Mouse (Mus musculus) left cerebral cortex, adult 8-10 months (tissue): ENCODE measurements around the gene Jup. TPM values are rescaled to one million over a fixed set of nuclear protein-coding genes. Genes with fewer than 3 reads are reported as not detected.
"Not testable (repeated sequence)": the region's sequence is repeated elsewhere in the genome, so short reads cannot be mapped to it uniquely, and the experiment has no call there.

ENCODE experiments used
- DNase-seq, 2 experiments: peaks; one replicate each; pipeline ENCODE4 v3.0.0; 2022; ENCODE audit warnings: low spot score in 2 of 2
- total RNA-seq, 4 experiments: library from RNA; stranded (reverse); gene quantifications; 2 replicates each; pipeline ENCODE4 v1.2.4; 2022

The Jup gene
- total RNA-seq, 4 experiments from 2014 or later, result 54.1 to 58.4 (median 55.9) TPM

DNA sequence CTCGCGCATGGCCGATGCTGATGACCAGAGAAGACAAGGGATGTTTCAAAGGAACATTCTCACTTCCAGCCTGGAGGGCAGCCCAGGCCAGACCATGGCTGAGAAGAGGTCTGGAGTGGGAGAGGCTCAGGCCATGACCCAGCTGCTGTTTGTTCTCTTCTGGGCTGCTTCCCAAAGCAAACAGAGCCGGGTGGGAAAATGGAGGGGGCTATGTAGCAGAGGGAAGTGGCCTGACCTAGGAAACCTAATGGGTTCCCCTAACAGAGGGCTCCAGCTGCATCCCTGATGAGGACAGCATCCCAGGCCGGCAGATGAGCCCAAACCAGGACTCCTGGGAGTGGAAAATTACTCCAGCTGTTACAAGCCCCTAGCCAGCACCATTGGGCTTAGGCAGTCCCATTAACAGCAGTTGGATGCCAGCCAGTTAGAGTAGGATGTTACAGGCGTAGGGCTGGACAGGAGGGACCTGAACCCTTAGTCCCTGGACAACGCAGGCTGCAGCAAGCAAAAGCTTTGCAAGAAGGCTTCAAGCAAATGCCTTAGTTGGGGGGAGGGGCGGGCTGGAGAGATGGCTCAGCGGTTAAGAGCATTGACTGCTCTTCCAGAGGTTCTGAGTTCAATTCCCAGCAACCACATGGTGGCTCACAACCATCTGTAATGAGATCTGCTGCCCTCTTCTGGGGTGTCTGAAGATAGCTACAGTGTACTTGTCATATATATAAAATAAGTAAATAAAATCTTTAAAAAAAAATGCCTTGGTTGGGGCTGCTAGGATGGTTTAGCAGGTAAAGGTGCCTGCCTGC, 6.3 kb downstream of the Jup start:
- DNase-seq, result no peak

DNA sequence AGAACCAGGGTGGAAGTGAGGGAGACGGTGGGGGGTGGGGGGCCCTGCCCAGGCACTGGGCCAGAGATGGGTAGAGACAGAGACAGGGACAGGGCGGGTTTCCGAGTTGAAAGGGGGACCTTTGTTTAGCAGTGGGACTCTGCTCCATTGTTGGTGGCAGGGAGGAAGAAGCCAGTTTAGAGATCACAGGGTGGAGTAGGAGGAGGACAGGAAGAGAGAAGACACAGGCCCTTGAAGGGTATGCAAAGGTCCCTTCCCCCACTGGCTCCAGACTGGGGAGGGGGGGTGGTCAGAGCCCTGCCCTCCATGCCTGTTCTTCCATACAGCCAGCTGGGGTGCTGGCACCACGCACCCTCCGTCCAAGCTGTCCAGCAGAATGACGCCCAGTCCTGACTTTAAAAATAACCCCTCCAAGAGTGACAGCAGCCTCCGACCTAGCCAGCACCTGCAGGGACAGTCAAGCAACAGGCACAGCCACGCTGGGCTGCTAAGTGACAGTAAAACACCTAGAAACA, 7.6 kb downstream of the Jup start:
- DNase-seq, result no peak

DNA sequence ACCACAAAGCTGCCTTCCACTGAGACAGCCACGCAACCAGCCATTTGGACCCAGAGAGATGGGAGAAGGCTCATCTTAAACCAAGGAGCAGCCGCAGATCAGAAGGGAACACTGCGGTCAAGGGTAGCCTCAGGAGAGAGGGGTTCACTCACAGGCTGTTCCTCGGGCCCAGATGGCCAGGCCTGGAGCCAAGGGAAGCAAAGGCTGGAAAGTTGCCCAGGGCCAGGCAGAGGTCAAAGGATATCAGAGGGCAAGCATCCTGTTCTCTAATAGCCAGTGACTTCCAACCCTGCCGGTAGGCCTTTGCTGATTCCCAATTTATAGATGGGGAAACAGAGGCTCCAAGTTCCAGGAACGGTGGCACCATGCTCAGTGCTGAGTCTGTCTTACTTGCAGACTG, 9.0 kb downstream of the Jup start:
- DNase-seq, result no peak

GRCm38 (mm10) chr11:100387589-100388375, 9.8 kb downstream of the Jup start:
- DNase-seq, result peak in 1 of 2 experiments; percentile 55

- no peak for DNase-seq
Measured at GRCm38 (mm10) chr11:100387111-100387510, 10.5 kb downstream of the Jup start.

GRCm38 (mm10) chr11:100386586-100386985, 11.0 kb downstream of the Jup start:
- DNase-seq, result no peak

DNA sequence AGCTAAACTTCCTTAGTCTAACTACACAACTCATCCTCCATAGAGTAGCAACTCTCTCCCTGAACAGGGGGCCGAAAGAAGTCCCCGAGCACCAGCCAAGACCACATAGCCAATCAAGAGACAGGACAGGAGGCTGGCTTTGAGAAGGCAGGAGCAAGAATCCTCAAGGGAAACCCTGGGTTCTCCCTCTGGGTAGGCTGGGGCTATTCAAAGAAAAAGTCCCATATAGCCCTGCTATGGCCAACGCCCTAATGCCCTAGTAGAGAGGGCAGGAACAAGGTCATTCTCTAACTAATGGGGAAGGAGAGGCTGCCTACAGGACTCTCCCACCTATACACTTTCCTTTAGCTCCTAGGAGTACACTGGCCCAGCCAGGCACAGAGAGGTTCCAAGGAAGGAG, 12.5 kb downstream of the Jup start:
- DNase-seq, result no peak

GRCm38 (mm10) chr11:100382682-100383081, 14.9 kb downstream of the Jup start:
- no peak for DNase-seq

DNA sequence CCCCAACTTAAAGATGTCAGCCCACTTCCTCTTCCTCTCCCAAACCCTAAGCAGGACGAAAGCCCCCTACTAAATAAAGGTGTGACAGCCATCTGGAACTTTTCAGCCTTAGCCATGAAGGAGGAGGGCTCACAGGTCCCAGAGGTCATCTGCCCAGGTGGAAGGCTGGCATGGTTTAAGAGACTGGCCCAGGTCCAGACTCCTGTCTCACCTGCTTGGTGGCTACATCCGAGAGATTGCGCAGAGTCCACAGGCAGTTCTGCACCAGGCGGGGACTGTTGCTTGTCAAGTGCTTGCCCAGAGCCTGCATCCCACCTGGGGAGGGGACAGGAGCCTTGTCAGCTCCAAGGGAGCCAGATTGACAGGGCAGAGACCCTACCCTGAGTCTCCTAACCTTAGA, 18.3 kb downstream of the Jup start:
- no peak for DNase-seq

DNA sequence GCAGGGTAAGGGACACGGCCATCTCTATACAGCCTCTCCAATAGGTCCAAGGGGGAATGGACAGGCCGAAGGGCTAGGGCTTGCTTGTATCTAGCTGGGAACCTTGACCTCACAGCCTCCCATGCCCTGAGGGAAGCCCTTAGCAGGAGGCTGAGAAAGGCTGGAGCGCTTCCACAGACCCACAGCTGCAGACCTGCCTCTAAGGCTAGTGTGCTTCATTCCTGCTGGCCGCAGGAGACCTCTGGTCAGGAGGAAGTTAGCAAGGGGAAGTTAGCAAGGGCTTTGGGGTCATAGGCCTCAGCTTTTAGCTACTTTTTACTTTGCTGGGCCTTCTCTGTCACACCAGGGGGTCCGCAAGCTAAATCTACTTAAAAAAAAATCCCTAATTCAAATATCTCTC, 19.1 kb downstream of the Jup start:
- no peak for DNase-seq

DNA sequence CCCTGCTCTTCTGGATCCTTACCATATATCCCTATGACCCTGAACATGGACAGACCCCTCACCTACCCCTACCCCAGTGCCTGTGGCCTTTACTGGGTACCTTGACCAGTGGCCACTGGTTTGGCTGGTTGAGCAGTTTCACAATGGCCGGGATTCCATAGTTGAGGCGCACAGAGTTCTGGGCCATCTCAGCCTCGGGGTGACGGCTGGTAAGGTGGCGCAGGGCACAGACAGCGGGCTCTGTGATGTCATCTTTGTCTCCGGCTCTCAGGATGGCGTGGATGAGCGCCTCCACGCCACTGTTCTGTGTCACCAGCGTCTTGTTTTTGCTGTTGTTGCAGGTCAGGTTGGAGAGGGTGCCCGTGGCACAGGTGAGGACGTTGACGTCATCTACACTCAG, 19.6 kb downstream of the Jup start:
- no peak for DNase-seq

- no peak for DNase-seq
Measured at GRCm38 (mm10) chr11:100376746-100377389, 20.7 kb downstream of the Jup start.

GRCm38 (mm10) chr11:100376005-100376404, 21.6 kb downstream of the Jup start:
- no peak for DNase-seq

GRCm38 (mm10) chr11:100375127-100375526, 22.4 kb downstream of the Jup start:
- no peak for DNase-seq

DNA sequence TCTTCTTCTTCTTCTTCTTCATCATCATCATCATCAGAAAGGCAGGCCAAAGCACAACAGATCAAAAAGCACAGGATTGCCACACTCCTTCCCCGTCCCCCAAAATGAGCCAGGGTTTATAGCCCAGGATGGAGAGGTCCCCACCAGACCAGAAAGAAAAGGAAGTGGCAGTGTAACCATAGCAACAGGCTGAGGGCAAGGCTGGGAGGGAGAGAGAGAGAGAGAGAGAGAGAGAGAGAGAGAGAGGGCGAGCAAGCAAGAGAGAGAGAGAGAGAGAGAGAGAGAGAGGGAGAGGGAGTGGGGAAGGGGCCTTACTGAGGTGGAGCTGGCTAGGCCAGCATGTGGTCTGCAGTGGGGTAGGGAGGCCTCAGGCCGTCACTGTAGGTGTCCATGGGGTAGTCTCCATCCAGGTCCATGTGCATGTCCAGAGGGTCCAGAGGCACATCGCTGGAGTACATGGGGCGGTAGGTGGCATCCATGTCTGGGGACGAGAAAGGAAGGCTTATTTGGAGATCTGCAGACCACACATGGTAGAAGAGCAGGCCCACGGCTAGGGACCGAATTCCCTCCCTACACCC, 25.5 kb downstream of the Jup start:
- DNase-seq, result no peak

DNA sequence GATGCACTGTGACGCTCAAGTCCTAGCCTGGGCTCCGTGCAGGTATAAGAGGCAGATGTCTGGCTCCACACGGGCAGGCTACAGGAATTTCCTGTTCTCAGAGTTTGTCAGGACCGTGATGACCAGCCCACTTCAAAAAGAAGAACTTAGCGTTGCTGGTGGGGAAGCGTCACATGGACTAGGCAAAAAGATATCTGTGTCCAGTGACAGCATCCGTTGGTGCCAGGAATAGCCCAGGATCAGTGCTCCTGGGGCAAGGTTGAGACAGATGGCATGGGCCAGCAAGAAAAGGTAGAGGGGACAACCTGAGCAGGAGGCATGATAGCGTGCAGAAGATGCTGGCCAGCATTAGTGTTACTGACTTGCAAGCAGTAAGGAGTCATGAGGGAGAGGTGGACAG, 27.7 kb downstream of the Jup start:
- DNase-seq, result no peak

DNA sequence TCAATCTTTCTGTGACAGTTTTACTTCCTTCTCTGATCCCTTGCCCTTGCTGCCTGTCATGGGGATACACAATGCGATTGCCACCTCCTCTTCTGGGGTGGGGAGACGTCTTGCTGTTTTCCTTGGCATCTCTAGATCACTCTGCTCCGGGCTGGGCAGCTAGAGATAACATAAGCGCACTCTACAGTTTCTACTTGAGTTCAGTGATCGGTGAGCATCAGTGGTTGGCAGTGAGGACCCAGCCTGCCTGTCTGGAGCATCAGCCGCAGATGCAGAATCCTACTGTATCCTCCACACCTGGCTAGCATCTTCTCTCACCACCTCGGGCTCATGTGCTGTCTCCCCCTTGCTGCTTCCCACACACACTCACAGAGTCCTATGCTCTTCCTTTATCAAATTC, 28.4 kb downstream of the Jup start:
- DNase-seq, result no peak

DNA sequence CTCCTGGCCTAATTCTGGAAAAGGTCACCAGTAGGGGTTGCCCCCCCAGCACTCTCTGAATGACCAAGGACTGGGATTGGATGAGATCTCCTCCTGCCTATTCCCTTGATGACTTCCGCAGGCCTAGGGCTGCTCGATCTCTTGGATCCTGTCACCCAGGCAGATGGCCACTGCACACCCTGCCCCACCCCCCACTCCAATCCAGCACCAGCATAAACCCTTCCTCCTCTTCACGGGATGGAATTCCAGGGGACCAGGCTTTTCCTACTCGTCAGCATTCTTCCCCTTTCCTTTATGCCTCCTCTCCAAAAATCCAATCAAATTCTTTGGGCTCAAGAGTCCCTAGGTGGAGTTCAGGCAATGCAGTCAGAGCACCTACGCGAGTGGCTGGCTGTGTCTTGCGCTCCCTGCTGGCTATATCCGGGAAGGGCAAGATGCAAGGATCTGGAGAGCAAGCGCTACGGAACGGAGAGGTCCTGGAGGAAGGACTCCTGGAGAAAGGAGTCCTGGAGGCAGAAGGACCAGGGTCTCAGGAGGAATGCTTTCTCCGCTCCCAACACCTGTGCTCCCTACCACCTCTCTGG, 34.5 kb downstream of the Jup start:
- DNase-seq, result peak in 1 of 2 experiments; percentile 58

DNA sequence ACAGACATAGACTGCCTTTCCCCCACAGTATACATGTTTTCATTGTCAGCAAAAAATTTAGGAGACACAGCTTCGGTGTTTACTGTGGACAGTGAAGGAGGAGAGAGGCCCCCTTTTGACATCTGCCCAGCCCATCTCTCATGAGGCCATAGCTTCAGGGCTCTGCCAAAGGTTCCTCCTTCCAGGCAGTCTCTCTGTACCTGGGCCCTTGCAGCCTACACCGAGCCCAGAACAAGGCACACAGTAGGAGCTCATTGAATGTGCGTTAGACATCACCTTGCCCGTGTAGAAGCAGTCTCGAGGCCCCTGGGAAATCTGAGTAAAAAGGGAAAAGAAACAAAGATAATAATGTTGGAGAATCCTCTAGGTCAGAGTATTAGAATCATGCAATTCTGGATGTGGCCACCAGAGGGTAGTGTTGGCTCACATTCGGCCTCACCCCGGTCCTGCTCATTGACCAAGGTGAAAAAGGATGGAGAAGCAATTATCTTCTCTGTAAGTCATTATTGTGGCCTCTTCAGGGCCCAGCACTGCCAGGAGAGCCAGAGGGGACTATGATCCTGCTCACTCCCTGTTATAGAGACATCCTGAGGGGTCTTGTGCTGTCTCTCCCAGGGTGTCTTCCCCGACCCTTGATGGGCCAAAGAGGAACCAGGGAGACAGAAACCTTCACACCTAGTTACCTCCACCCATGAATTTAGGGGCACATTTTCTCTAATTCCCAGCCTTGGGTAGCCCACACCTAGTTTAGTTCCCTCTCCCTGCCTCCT, 35.2 kb downstream of the Jup start:
- peak in 1 of 2 experiments; percentile 81 for DNase-seq

DNA sequence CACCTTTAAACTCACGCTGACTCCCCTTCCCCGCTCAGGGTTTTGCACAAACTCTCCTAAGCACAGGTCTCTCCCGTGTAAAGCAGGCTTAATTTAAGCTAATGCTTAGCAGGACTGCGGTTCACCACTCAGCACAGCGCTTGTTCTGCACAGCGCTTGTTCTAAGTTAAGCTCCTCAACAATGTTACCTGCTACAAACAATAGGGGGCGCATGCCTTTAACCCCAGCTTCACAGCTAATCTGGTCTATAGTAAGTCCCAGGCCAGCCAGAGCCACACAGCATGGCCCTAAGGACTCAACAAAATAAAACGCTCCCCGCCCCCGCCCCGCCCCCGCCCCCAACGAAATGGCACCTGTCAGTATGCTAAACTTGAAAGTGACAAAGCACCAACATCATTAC, 36.5 kb downstream of the Jup start:
- DNase-seq, result not testable (repeated sequence)
